Mouse (Mus musculus) cortical plate, adult 2 months (tissue): ENCODE data around the gene Sorbs2.

Experiments used
- CTCF ChIP-seq: fragments of 200-500 bp; IDR thresholded peaks from 2 replicates; pipeline ENCODE4 v1.5.1; 2011; ENCODE audit warnings: mild to moderate bottlenecking, control low read depth, low read length; ENCODE audit not compliant: insufficient read depth; ENCODE audit errors: extremely low read depth
- POLR2A ChIP-seq: fragments of 200-500 bp; IDR thresholded peaks from 2 replicates; pipeline ENCODE4 v1.6.1; 2011; ENCODE audit warnings: mild to moderate bottlenecking, low read length, control low read depth; ENCODE audit not compliant: insufficient read depth; ENCODE audit errors: extremely low read depth

- TF ChIP-seq POLR2A (no peak), CTCF (no peak)
Measured at GRCm38 (mm10) chr8:45876397-45876796, 368.8 kb downstream of the Sorbs2 start.
